Mouse (Mus musculus): ENCODE data around the gene Epb42.

DNA sequence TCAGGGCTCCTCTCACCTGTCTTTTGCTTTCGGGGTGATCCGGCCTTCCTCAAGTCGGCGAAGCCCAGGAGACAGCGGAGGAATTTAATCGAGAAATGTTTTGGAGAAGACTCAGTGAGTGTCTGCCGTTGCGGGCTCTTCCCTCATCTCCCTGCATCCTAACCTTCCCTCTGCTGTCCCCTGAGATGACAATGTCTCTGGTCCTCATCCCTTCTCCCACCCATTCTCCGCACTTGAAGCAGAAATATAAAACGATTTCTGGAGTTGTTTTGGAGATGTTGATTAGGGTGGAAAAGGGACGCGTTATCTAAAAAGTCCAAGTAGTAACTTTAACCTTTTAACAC is 28.2 kb downstream of the Epb42 start:
- TF ChIP-seq TAL1 (IDR thresholded peaks at IDR 0.05; ENCODE audit: low read length) (no peak), GATA1 (IDR thresholded peaks at IDR 0.05; ENCODE audit: low read length) (no peak)
